Mouse (Mus musculus): ENCODE measurements at regions not wholly inside any gene's neighbourhood (a gene's known extent, or its start where the extent isn't known, plus 50 kb on each side); places are given as distances from the start of the nearest gene placed in this dataset.
A peak's percentile ranks its signal among the peaks of the same experiment; 100 is the strongest.

DNA sequence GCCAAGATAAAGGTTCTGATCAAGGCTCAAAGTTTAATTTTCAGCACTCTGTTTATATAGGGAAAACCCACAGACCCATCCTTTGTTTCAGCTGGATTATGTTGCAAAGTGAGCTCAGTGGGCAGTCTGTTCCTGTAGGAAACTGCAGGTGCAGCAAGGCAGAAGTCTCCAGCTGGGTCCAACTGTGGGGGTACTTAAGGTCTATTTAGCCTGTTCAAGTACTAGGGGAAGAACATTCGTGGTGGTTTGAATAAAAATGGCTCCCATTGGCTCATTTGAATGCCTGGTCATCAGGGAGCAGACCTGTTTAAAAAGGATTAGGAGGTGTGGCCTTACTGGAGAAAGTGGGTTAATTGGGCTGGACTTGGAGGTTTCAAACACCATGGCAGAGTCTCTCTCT is 106.3 kb downstream of the 2410131K14Rik start:
- no peaks in the 10 kb centered on the region for H3K36me3 ChIP-seq (ENCODE audit: control insufficient read depth, insufficient read depth, low read length)
- H3K4me2 ChIP-seq (ENCODE audit: low read depth) = no peak overlapping the region
- no peaks in the 10 kb centered on the region for H3K27me3 ChIP-seq (ENCODE audit: control insufficient read depth, insufficient read depth, low read length)
- H3K27ac ChIP-seq (ENCODE audit: low read depth, low read length) = no peak overlapping the region
- H3K4me1 ChIP-seq (ENCODE audit: control insufficient read depth, insufficient read depth, low read length) = peaks cover 3% of the 10 kb centered on the region
- H3K9me3 ChIP-seq (ENCODE audit: control insufficient read depth, low read length) = no peaks in the 10 kb centered on the region
- no peak overlapping the region for H3K4me3 ChIP-seq (ENCODE audit: low read depth, low read length)
- no peak overlapping the region for H3K9ac ChIP-seq (ENCODE audit: low read length)
- 45% methylated on average over 1 of the region's 1 CpGs for WGBS
- DNase-seq (ENCODE audit: low spot score) = no peak
- no peak for ATAC-seq (ENCODE audit: insufficient read depth, low FRiP score, low TSS enrichment)

DNA sequence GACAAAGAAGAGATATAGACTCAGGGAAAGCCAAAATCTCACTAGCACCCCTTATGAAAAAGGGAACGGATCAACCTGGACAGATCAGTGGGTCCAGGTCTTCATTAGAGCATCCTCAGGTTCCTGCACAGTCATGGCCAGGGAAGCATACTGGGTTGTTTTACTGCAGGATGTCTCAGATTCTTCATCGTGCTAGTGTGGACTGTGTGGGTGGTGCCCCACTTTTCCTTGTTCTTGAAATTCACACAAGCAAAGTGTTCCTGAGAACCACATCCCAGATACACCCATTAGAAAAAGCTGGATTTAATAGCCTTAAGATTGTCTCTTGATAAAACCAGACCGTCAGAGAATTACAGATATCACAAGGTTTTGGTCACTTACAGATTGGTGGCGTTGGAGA is 107.1 kb downstream of the 2410131K14Rik start:
- no peak for ATAC-seq (ENCODE audit: insufficient read depth, low FRiP score, low TSS enrichment)
- 91% methylated on average over 4 of the region's 4 CpGs for WGBS

DNA sequence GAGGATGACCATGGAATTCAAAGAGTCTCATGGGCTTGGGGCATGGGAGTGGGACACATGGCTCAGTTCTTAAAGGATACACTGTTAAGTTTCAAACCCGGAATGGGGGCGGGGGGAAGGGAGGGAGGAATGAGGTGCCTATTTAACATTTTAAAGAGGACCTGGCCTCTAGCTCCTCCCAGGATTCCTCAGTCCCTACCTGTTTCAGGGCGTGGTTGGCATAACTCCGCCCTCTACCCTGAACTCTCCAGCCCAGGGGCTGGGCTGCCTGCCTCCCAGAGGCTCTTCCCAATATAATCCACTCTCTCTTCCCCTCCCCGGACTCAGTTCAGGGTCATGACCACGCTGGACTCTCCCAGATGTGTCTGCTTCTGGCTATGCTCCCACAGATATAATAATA is 108.0 kb downstream of the 2410131K14Rik start:
- H3K36me3 ChIP-seq (ENCODE audit: control insufficient read depth, insufficient read depth, low read length) = no peaks in the 10 kb centered on the region
- H3K27me3 ChIP-seq (ENCODE audit: control insufficient read depth, insufficient read depth, low read length) = no peaks in the 10 kb centered on the region
- H3K4me2 ChIP-seq (ENCODE audit: low read depth) = no peak overlapping the region
- H3K4me3 ChIP-seq (ENCODE audit: low read depth, low read length) = no peak overlapping the region
- H3K9ac ChIP-seq (ENCODE audit: low read length) = no peak overlapping the region
- ATAC-seq (ENCODE audit: insufficient read depth, low FRiP score, low TSS enrichment) (no peak), DNase-seq (ENCODE audit: low spot score) (no peak)
- no peaks in the 10 kb centered on the region for H3K9me3 ChIP-seq (ENCODE audit: control insufficient read depth, low read length)
- WGBS = 39% methylated on average over 6 of the region's 6 CpGs
- peaks cover 3% of the 10 kb centered on the region for H3K4me1 ChIP-seq (ENCODE audit: control insufficient read depth, insufficient read depth, low read length)
- H3K27ac ChIP-seq (ENCODE audit: low read depth, low read length) = no peak overlapping the region

More for the DNA sequence above, 107.1 kb downstream of the 2410131K14Rik start:
- no peak for DNase-seq (ENCODE audit: low spot score)
- no peak overlapping the region for H3K4me2 ChIP-seq (ENCODE audit: low read depth)
- no peak overlapping the region for H3K4me3 ChIP-seq (ENCODE audit: low read depth, low read length)
- H3K27me3 ChIP-seq (ENCODE audit: control insufficient read depth, insufficient read depth, low read length) = no peaks in the 10 kb centered on the region
- H3K9me3 ChIP-seq (ENCODE audit: control insufficient read depth, low read length) = no peaks in the 10 kb centered on the region
- no peak overlapping the region for H3K27ac ChIP-seq (ENCODE audit: low read depth, low read length)
- H3K9ac ChIP-seq (ENCODE audit: low read length) = no peak overlapping the region
- H3K36me3 ChIP-seq (ENCODE audit: control insufficient read depth, insufficient read depth, low read length) = no peaks in the 10 kb centered on the region
- H3K4me1 ChIP-seq (ENCODE audit: control insufficient read depth, insufficient read depth, low read length) = peaks cover 3% of the 10 kb centered on the region

DNA sequence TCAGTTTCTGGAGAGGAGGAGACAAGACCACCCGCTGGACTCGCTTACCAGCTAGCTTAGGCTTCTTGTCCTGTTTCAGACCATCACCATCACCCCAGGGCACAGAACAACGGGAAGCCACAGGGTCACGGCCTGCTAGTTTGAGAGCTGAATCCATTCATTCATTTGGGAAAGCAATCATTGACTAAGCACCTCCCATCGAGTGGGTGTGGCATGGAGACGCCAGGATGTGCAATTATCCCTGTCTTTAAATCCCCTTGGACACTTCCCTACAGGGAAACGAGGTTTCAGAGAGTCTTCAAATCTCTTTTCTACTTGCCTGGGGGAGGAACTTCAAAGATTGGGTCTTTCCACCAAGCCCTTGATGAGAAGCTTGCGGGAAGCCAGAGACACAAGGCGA is 108.7 kb downstream of the 2410131K14Rik start:
- ATAC-seq (ENCODE audit: insufficient read depth, low FRiP score, low TSS enrichment) (no peak), DNase-seq (ENCODE audit: low spot score) (no peak)
- H3K36me3 ChIP-seq (ENCODE audit: control insufficient read depth, insufficient read depth, low read length) = no peaks in the 10 kb centered on the region
- no peaks in the 10 kb centered on the region for H3K9me3 ChIP-seq (ENCODE audit: control insufficient read depth, low read length)
- WGBS = 26% methylated on average over 9 of the region's 9 CpGs
- H3K27me3 ChIP-seq (ENCODE audit: control insufficient read depth, insufficient read depth, low read length) = no peaks in the 10 kb centered on the region
- H3K4me1 ChIP-seq (ENCODE audit: control insufficient read depth, insufficient read depth, low read length) = peaks cover 3% of the 10 kb centered on the region
- no peak overlapping the region for H3K27ac ChIP-seq (ENCODE audit: low read depth, low read length)
- H3K4me2 ChIP-seq (ENCODE audit: low read depth) = no peak overlapping the region
- H3K9ac ChIP-seq (ENCODE audit: low read length) = no peak overlapping the region
- no peak overlapping the region for H3K4me3 ChIP-seq (ENCODE audit: low read depth, low read length)

- no peak overlapping the region for H3K4me3 ChIP-seq (ENCODE audit: low read depth, low read length)
Observed at GRCm38 (mm10) chr5:118354127-118354526, 109.1 kb downstream of the 2410131K14Rik start.

DNA sequence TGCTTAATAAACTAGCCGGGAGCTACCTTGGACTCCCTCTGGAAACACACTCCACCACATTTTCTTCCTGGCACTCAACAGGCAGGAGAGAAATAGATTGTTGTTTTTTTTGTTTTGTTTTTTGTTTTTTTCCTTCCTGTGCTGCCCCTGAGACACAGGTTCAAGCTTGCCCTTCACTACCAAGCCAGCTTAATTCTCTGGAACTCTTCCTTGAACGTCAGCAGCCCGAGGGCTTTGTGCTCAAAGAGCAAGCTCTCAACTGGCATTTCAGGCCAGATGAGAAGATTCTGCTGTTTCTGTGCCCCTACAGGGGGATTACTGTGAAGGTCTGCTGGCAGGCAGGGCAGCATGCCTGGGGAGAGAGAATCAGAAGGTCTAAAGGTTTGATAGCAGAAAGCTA is 109.8 kb downstream of the 2410131K14Rik start:
- Histone ChIP-seq H3K4me1 (ENCODE audit: control insufficient read depth, insufficient read depth, low read length) (peaks cover 3% of the 10 kb centered on the region), H3K27ac (ENCODE audit: low read depth, low read length) (no peak overlapping the region), H3K27me3 (ENCODE audit: control insufficient read depth, insufficient read depth, low read length) (no peaks in the 10 kb centered on the region), H3K9ac (ENCODE audit: low read length) (no peak overlapping the region), H3K36me3 (ENCODE audit: control insufficient read depth, insufficient read depth, low read length) (no peaks in the 10 kb centered on the region), H3K9me3 (ENCODE audit: control insufficient read depth, low read length) (no peaks in the 10 kb centered on the region), H3K4me2 (ENCODE audit: low read depth) (no peak overlapping the region), H3K4me3 (ENCODE audit: low read depth, low read length) (no peak overlapping the region)
- 69% methylated on average over 3 of the region's 3 CpGs for WGBS
- DNase-seq (ENCODE audit: low spot score) = no peak
- ATAC-seq (ENCODE audit: insufficient read depth, low FRiP score, low TSS enrichment) = no peak

More at GRCm38 (mm10) chr5:118354127-118354526, 109.1 kb downstream of the 2410131K14Rik start:
- Histone ChIP-seq H3K9ac (ENCODE audit: low read length) (no peak overlapping the region), H3K36me3 (ENCODE audit: control insufficient read depth, insufficient read depth, low read length) (no peaks in the 10 kb centered on the region), H3K27ac (ENCODE audit: low read depth, low read length) (no peak overlapping the region), H3K4me2 (ENCODE audit: low read depth) (no peak overlapping the region), H3K9me3 (ENCODE audit: control insufficient read depth, low read length) (no peaks in the 10 kb centered on the region), H3K4me1 (ENCODE audit: control insufficient read depth, insufficient read depth, low read length) (peaks cover 3% of the 10 kb centered on the region), H3K27me3 (ENCODE audit: control insufficient read depth, insufficient read depth, low read length) (no peaks in the 10 kb centered on the region)
- WGBS = 39% methylated on average over 5 of the region's 5 CpGs
- DNase-seq (ENCODE audit: low spot score) = no peak
- no peak for ATAC-seq (ENCODE audit: insufficient read depth, low FRiP score, low TSS enrichment)

GRCm38 (mm10) chr5:118355287-118355686 is 110.3 kb downstream of the 2410131K14Rik start:
- DNase-seq (ENCODE audit: low spot score) = no peak
- 73% methylated on average over 5 of the region's 5 CpGs for WGBS
- Histone ChIP-seq H3K27me3 (ENCODE audit: control insufficient read depth, insufficient read depth, low read length) (no peaks in the 10 kb centered on the region), H3K4me1 (ENCODE audit: control insufficient read depth, insufficient read depth, low read length) (peaks cover 3% of the 10 kb centered on the region), H3K9me3 (ENCODE audit: control insufficient read depth, low read length) (no peaks in the 10 kb centered on the region), H3K4me3 (ENCODE audit: low read depth, low read length) (no peak overlapping the region), H3K4me2 (ENCODE audit: low read depth) (no peak overlapping the region), H3K9ac (ENCODE audit: low read length) (no peak overlapping the region), H3K36me3 (ENCODE audit: control insufficient read depth, insufficient read depth, low read length) (no peaks in the 10 kb centered on the region), H3K27ac (ENCODE audit: low read depth, low read length) (no peak overlapping the region)
- no peak for ATAC-seq (ENCODE audit: insufficient read depth, low FRiP score, low TSS enrichment)

GRCm38 (mm10) chr5:118355691-118356337 is 110.8 kb downstream of the 2410131K14Rik start:
- ATAC-seq (ENCODE audit: insufficient read depth, low FRiP score, low TSS enrichment) (no peak), DNase-seq (ENCODE audit: low spot score) (no peak)
- Histone ChIP-seq H3K4me1 (ENCODE audit: control insufficient read depth, insufficient read depth, low read length) (peaks cover 6% of the 10 kb centered on the region), H3K9me3 (ENCODE audit: control insufficient read depth, low read length) (no peaks in the 10 kb centered on the region), H3K4me3 (ENCODE audit: low read depth, low read length) (no peak overlapping the region), H3K36me3 (ENCODE audit: control insufficient read depth, insufficient read depth, low read length) (no peaks in the 10 kb centered on the region), H3K9ac (ENCODE audit: low read length) (no peak overlapping the region), H3K4me2 (ENCODE audit: low read depth) (no peak overlapping the region), H3K27ac (ENCODE audit: low read depth, low read length) (0 out of 2 replicates have a peak overlapping the region, but pooled peaks have one; percentile 14), H3K27me3 (ENCODE audit: control insufficient read depth, insufficient read depth, low read length) (no peaks in the 10 kb centered on the region)
- 59% methylated on average over 11 of the region's 11 CpGs for WGBS

DNA sequence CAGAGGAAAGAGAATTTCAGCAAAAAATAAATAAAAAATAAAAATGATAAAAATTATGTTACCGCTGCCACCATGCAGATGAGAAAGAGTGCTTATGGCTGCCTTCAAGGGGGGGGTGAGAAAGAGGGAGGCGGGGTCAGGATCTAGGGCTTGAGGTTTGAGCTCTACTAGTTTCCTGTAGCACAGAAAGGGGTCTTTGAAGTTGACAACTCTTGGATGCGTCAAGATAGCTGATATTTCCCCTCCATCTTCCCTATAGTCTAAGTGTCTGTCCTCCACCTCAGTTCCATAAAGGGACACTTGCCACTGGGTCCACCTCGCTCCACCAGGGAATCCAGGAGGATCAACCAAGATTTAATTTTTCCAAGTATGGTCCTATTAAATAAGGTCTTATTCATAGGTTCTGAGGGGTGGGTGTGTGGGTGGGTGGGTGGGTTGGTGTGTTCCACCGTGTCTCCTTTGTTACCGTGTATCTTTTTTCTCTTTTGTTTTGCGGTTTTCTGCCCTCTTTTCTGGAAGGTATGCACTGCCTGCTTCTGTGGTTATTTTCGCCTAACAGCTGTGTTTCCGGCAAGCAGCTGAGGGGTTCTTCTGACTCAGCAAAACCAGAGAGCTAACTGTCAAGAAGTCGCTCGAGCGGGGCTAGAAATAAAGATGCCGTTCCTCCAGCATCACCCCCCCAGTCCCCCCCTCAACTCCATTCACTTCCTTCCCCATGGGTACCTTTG is 114.8 kb downstream of the 2410131K14Rik start:
- no peaks in the 10 kb centered on the region for H3K36me3 ChIP-seq (ENCODE audit: control insufficient read depth, insufficient read depth, low read length)
- no peak for DNase-seq (ENCODE audit: low spot score)
- H3K9ac ChIP-seq (ENCODE audit: low read length) = no peak overlapping the region
- H3K4me3 ChIP-seq (ENCODE audit: low read depth, low read length) = no peak overlapping the region
- 74% methylated on average over 13 of the region's 13 CpGs for WGBS
- H3K27ac ChIP-seq (ENCODE audit: low read depth, low read length) = no peak overlapping the region
- H3K9me3 ChIP-seq (ENCODE audit: control insufficient read depth, low read length) = no peaks in the 10 kb centered on the region
- ATAC-seq (ENCODE audit: insufficient read depth, low FRiP score, low TSS enrichment) = no peak
- no peaks in the 10 kb centered on the region for H3K27me3 ChIP-seq (ENCODE audit: control insufficient read depth, insufficient read depth, low read length)
- 0 out of 2 replicates have a peak, but pooled peaks cover 3% of the 10 kb centered on the region for H3K4me1 ChIP-seq (ENCODE audit: control insufficient read depth, insufficient read depth, low read length)
- no peak overlapping the region for H3K4me2 ChIP-seq (ENCODE audit: low read depth)
